Mouse (Mus musculus) liver, embryonic 12.5 days (tissue): ENCODE measurements around the gene Tgm2. TPM values are rescaled to one million over a fixed set of nuclear protein-coding genes. Genes with fewer than 3 reads are reported as not detected.
A peak's percentile ranks its signal among the peaks of the same experiment; 100 is the strongest.

Source experiments
- ATAC-seq: fragments of 200-750 bp; cut with Nextera tagmentation; 2 replicates; pipeline ENCODE4 v1.8.0; 2017; ENCODE audit warnings: moderate number of reproducible peaks, mild to moderate bottlenecking, moderate library complexity
- H3K27ac ChIP-seq: fragments of 300-500 bp; sonication (generic); 2 replicates; pipeline ENCODE4 v1.5.1; 2016; ENCODE audit warnings: mild to moderate bottlenecking
- H3K27me3 ChIP-seq: fragments of 300-500 bp; sonication (generic); replicated peaks from 2 replicates; pipeline ENCODE4 v1.6.1; 2016; ENCODE audit warnings: mild to moderate bottlenecking, moderate library complexity
- H3K36me3 ChIP-seq: fragments of 300-500 bp; sonication (generic); 2 replicates; pipeline ENCODE4 v1.6.1; 2016; ENCODE audit warnings: mild to moderate bottlenecking, moderate library complexity
- H3K4me1 ChIP-seq: fragments of 300-500 bp; sonication (generic); 2 replicates; pipeline ENCODE4 v1.6.1; 2016
- H3K4me2 ChIP-seq: fragments of 300-500 bp; sonication (generic); 2 replicates; pipeline ENCODE4 v1.6.1; 2016; ENCODE audit warnings: mild to moderate bottlenecking, moderate library complexity
- H3K4me3 ChIP-seq: fragments of 300-500 bp; sonication (generic); 2 replicates; pipeline ENCODE4 v1.5.1; 2016; ENCODE audit warnings: mild to moderate bottlenecking, moderate library complexity
- H3K9ac ChIP-seq: fragments of 300-500 bp; sonication (generic); 2 replicates; pipeline ENCODE4 v1.6.1; 2016; ENCODE audit warnings: mild to moderate bottlenecking, moderate library complexity
- H3K9me3 ChIP-seq: fragments of 300-500 bp; sonication (generic); replicated peaks from 2 replicates; pipeline ENCODE4 v1.6.1; 2016; ENCODE audit warnings: mild to moderate bottlenecking, moderate library complexity
- WGBS: fragments of 180-500 bp; shearing (Covaris S2); methylation state at CpG from one replicate; pipeline ENCODE4 v1.1.7; 2016; ENCODE audit not compliant: insufficient replicate concordance; 5-methylcytosine and 5-hydroxymethylcytosine counted together
- polyA plus RNA-seq: library from polyadenylated mRNA; unstranded; fragments of >200 nt; fragmentation: Nextera tagmentation; extraction: Ambion mirVana; gene quantifications from 2 replicates; pipeline ENCODE4 v1.2.1, GENCODE M21; 2016

Tgm2 gene
- polyA plus RNA-seq, 1 experiment from 2014 or later, result 69.9 TPM

DNA sequence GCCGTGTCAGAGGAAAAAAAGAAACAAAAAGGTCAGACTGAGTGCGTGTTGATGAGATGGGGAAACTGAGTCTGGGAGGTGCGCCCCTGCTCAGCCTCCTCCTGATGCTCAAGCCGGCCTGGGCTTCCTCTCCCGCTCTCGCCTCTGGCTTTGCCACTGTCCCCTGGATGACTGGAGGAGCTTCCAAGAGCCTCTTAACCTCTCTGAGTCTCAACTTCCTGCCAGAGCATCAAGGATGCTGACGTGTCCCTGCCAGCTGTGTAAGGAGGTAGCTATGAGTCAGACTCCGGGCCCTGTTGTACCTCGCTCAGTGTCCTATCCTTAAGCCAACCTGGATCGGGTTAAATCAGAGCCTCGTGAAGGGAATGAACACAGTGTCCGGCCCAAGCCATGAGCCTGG is 8.5 kb downstream of the Tgm2 start:
- Histone ChIP-seq H3K4me1 (peaks cover 71% of the 10 kb centered on the region), H3K4me2 (no peak overlapping the region), H3K27ac (no peak overlapping the region), H3K9ac (no peak overlapping the region), H3K27me3 (no peaks in the 10 kb centered on the region), H3K9me3 (no peaks in the 10 kb centered on the region), H3K4me3 (no peak overlapping the region), H3K36me3 (peaks cover 98% of the 10 kb centered on the region)
- ATAC-seq, result no peak
- WGBS, result 85% methylated on average over 12 of the region's 12 CpGs

- Histone ChIP-seq H3K4me1 (peaks cover 63% of the 10 kb centered on the region), H3K9me3 (no peaks in the 10 kb centered on the region), H3K4me3 (no peak overlapping the region), H3K27ac (0 out of 2 replicates have a peak overlapping the region, but pooled peaks have one; percentile 24), H3K36me3 (peaks cover 98% of the 10 kb centered on the region), H3K4me2 (no peak overlapping the region), H3K27me3 (no peaks in the 10 kb centered on the region), H3K9ac (no peak overlapping the region)
- ATAC-seq, result no peak
- WGBS, result 63% methylated on average over 7 of the region's 7 CpGs
Observed at GRCm38 (mm10) chr2:158136205-158136604, 10.0 kb downstream of the Tgm2 start.

- Histone ChIP-seq H3K27me3 (no peaks in the 10 kb centered on the region), H3K4me3 (no peak overlapping the region), H3K36me3 (peaks cover 98% of the 10 kb centered on the region), H3K27ac (no peak overlapping the region), H3K4me2 (no peak overlapping the region), H3K9me3 (no peaks in the 10 kb centered on the region), H3K9ac (no peak overlapping the region), H3K4me1 (peaks cover 54% of the 10 kb centered on the region)
- 0 out of 2 replicates have a peak, but pooled peaks have one; percentile 6 for ATAC-seq
- WGBS, result 39% methylated on average over 6 of the region's 6 CpGs
Observed at GRCm38 (mm10) chr2:158133050-158133449, 13.2 kb downstream of the Tgm2 start.

DNA sequence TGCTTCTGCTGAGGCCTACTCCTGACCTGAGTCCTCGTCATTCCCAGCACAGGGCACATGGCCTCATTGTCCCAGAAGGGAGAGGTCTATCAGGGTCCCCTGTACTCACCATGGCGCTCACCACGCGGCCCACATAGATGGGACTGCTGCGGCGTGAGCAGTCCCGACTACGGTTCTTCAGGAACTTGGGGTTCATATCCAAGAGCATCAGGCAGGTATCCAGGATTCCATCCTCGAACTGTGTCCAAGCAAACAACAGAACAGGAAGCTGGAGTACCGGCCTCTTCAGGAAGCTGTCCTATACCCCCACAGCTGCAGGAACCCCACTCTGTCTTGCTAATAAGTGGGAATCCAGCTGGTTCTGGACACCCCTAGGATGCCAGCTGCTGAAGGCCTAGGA is 13.9 kb downstream of the Tgm2 start:
- Histone ChIP-seq H3K27ac (no peak overlapping the region), H3K4me1 (peaks cover 54% of the 10 kb centered on the region), H3K36me3 (peaks cover 99% of the 10 kb centered on the region), H3K9me3 (no peaks in the 10 kb centered on the region), H3K27me3 (no peaks in the 10 kb centered on the region), H3K4me3 (no peak overlapping the region), H3K9ac (no peak overlapping the region), H3K4me2 (no peak overlapping the region)
- WGBS, result 88% methylated on average over 10 of the region's 10 CpGs
- no peak for ATAC-seq

DNA sequence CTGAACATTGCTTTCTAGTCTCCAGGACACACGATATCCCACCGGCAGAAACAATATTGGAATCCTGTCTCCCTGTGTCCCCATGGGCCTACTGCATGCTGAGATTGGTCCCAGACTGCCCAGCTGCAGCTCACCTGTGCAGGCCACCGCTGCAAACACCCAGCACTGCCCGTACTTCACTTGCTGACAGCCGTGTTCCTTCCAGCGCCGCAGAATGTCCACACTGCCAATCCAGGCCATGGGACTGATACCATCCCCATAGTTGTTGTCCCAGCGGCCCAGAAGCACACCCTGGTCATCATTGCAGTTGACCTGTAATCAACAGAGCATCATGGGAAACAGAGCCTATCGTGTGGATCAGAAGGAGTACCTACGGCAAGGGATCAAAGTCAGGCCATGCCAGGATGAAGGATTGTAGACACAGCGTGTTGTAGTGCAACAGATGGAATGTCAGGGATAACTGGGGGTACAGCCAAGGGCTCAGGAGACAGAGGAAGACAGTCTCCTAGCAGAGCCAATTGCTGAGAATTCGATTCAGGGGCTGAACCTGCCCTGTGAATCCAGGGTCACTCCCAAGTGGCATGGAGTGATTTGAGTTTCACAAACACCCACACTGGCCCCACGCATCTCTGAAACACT is 14.9 kb downstream of the Tgm2 start:
- no peaks in the 10 kb centered on the region for H3K9me3 ChIP-seq
- no peak for ATAC-seq
- H3K4me3 ChIP-seq, result no peak overlapping the region
- no peak overlapping the region for H3K9ac ChIP-seq
- WGBS, result 83% methylated on average over 13 of the region's 13 CpGs
- no peak overlapping the region for H3K4me2 ChIP-seq
- H3K4me1 ChIP-seq, result peaks cover 49% of the 10 kb centered on the region
- no peaks in the 10 kb centered on the region for H3K27me3 ChIP-seq
- H3K27ac ChIP-seq, result 0 out of 2 replicates have a peak overlapping the region, but pooled peaks have one; percentile 25
- H3K36me3 ChIP-seq, result peaks cover 99% of the 10 kb centered on the region

DNA sequence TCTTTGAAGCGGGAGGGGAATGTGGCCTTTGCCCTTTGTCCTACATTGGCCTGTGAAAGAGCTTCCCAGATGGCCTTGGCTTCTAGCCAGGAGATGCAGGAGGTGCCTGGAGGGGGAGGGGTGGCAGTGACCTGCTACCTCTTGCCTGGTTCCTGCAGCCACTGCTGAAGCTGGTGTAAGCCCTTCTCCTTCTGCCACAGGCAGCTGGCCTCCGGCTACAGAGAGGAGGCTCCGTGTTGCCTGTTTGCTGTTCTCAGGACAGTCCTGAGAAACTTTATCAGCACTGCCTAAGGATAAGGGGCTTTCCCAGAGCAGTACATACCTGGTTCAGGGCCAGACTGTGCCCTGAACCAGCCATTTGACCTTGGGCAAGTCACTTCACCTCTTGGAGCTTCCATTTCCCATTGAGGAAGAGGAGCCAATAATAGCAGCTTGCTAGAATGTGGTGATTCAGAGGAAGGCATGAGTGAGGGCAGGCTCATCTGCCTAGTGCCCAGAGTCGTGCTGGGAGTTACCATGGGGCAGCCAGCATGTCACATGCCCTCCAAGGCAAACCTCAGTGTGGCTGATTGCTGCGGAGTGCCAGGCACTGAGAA is 15.7 kb downstream of the Tgm2 start:
- no peak overlapping the region for H3K4me3 ChIP-seq
- 63% methylated on average over 5 of the region's 5 CpGs for WGBS
- peaks cover 47% of the 10 kb centered on the region for H3K4me1 ChIP-seq

DNA sequence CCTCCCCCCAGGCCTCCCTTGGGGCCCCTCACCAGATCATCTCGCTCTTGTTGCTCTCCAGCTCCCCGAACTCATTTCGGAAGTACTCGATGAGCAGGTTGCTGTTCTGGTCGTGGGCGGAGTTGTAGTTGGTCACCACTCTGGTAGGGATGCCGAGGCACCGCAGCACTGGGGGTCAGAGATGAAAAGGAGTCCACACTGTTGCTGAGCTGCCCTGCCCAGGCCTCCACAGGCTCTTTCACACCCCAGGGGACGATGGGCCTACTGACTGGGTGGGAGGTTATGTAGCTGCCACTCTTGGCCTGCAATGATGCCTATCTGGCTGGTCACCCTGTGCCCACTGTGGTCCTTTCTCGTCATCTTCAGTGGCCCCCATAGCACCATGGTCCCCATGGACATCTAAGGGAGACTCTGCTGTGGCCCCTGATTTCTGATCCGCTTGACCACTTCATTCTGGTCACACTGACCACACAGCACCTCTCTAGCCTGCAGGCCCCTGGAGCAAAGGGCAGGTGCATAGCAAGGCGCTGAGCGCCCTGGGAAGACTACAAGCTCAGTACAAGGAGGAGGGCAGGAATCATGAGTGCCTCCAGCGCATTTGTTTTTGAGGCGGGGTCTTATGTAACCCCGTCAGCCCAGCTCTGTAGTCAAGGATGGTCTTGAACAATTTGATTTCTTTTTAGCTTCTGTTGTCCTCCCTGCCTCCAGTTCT is 16.8 kb downstream of the Tgm2 start:
- Histone ChIP-seq H3K4me1 (peaks cover 42% of the 10 kb centered on the region), H3K27me3 (no peaks in the 10 kb centered on the region), H3K27ac (no peak overlapping the region), H3K4me3 (no peak overlapping the region), H3K4me2 (no peak overlapping the region), H3K9ac (no peak overlapping the region), H3K9me3 (no peaks in the 10 kb centered on the region), H3K36me3 (peaks cover 100% of the 10 kb centered on the region)
- WGBS, result 76% methylated on average over 16 of the region's 16 CpGs
- no peak for ATAC-seq

More for the DNA sequence above, 15.7 kb downstream of the Tgm2 start:
- no peak for ATAC-seq
- no peaks in the 10 kb centered on the region for H3K27me3 ChIP-seq
- no peak overlapping the region for H3K9ac ChIP-seq
- H3K27ac ChIP-seq, result peak overlapping the region; percentile 25; the same call in 1 of the 2 replicates
- peaks cover 99% of the 10 kb centered on the region for H3K36me3 ChIP-seq
- no peaks in the 10 kb centered on the region for H3K9me3 ChIP-seq
- no peak overlapping the region for H3K4me2 ChIP-seq

GRCm38 (mm10) chr2:158128461-158129130 is 17.6 kb downstream of the Tgm2 start:
- Histone ChIP-seq H3K9me3 (no peaks in the 10 kb centered on the region), H3K4me3 (no peak overlapping the region), H3K4me1 (peaks cover 33% of the 10 kb centered on the region), H3K4me2 (no peak overlapping the region), H3K9ac (no peak overlapping the region), H3K27me3 (no peaks in the 10 kb centered on the region), H3K36me3 (peaks cover 100% of the 10 kb centered on the region), H3K27ac (no peak overlapping the region)
- WGBS, result 84% methylated on average over 8 of the region's 8 CpGs
- ATAC-seq, result no peak

- Histone ChIP-seq H3K9me3 (no peaks in the 10 kb centered on the region), H3K9ac (no peak overlapping the region), H3K4me1 (peaks cover 29% of the 10 kb centered on the region), H3K27me3 (no peaks in the 10 kb centered on the region), H3K4me3 (no peak overlapping the region), H3K27ac (no peak overlapping the region), H3K4me2 (no peak overlapping the region), H3K36me3 (peaks cover 100% of the 10 kb centered on the region)
- WGBS, result 80% methylated on average over 7 of the region's 7 CpGs
- ATAC-seq, result no peak
Observed at GRCm38 (mm10) chr2:158127872-158128271, 18.4 kb downstream of the Tgm2 start.

GRCm38 (mm10) chr2:158127245-158127644 is 19.0 kb downstream of the Tgm2 start:
- Histone ChIP-seq H3K9ac (no peak overlapping the region), H3K27me3 (no peaks in the 10 kb centered on the region), H3K4me3 (no peak overlapping the region), H3K27ac (no peak overlapping the region), H3K36me3 (peaks cover 100% of the 10 kb centered on the region), H3K9me3 (no peaks in the 10 kb centered on the region), H3K4me1 (peaks cover 23% of the 10 kb centered on the region), H3K4me2 (no peak overlapping the region)
- WGBS, result 85% methylated on average over 6 of the region's 6 CpGs
- ATAC-seq, result no peak

DNA sequence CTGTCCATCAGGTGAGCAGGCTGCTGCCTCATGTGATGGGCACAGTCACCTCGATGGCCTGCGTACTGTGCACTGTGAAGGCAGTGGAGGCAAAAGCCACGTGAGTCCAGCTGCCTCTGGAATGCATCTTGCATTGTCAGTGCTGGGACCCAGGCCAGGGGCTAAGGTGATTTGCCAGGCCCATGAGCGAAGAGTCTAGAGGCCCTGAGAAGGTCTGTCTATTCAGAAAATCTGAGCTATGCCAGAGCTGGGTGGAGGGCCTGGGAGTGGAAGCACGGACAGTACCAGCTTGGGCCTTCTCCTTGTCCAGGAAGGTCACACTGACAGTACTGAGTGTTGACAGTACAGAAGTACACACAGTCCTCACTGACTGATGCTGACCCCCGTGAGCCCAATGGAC is 23.4 kb downstream of the Tgm2 start:
- Histone ChIP-seq H3K27ac (no peak overlapping the region), H3K27me3 (no peaks in the 10 kb centered on the region), H3K36me3 (peaks cover 100% of the 10 kb centered on the region), H3K4me3 (no peak overlapping the region), H3K4me2 (no peak overlapping the region), H3K9ac (no peak overlapping the region), H3K9me3 (no peaks in the 10 kb centered on the region), H3K4me1 (peaks cover 39% of the 10 kb centered on the region)
- 73% methylated on average over 6 of the region's 6 CpGs for WGBS
- no peak for ATAC-seq
